Mouse (Mus musculus) stomach, embryonic 14.5 days (tissue): ENCODE measurements at regions not wholly inside any gene's neighbourhood (a gene's known extent, or its start where the extent isn't known, plus 50 kb on each side); places are given as distances from the start of the nearest gene placed in this dataset.
A peak's percentile ranks its signal among the peaks of the same experiment; 100 is the strongest.

ENCODE experiments used
- ATAC-seq: fragments of 200-750 bp; cut with Nextera tagmentation; 2 replicates; pipeline ENCODE4 v1.8.0; 2017; ENCODE audit warnings: low read depth, moderate TSS enrichment; ENCODE audit not compliant: insufficient number of reproducible peaks, insufficient read depth, low FRiP score
- H3K27ac ChIP-seq: fragments of 300-500 bp; sonication (generic); 2 replicates; pipeline ENCODE4 v1.5.1; 2014; ENCODE audit warnings: mild to moderate bottlenecking, low read length, moderate library complexity, mixed read lengths
- H3K27me3 ChIP-seq: fragments of 300-500 bp; sonication (generic); 2 replicates; pipeline ENCODE4 v1.6.1; 2014; ENCODE audit warnings: low read length, control low read depth, mixed read lengths; ENCODE audit not compliant: control insufficient read depth, insufficient read depth
- H3K36me3 ChIP-seq: fragments of 300-500 bp; sonication (generic); 2 replicates; pipeline ENCODE4 v1.6.1; 2014; ENCODE audit warnings: mild to moderate bottlenecking, control low read depth, low read length, moderate library complexity, mixed read lengths; ENCODE audit not compliant: control insufficient read depth, insufficient read depth
- H3K4me1 ChIP-seq: fragments of 300-500 bp; sonication (generic); 2 replicates; pipeline ENCODE4 v1.6.1; 2014; ENCODE audit warnings: low read length, control low read depth, mixed read lengths; ENCODE audit not compliant: control insufficient read depth, insufficient read depth
- H3K4me2 ChIP-seq: fragments of 300-500 bp; sonication (generic); replicated peaks from 2 replicates; pipeline ENCODE4 v1.6.1; 2014; ENCODE audit warnings: low read depth, low read length, control low read depth
- H3K4me3 ChIP-seq: fragments of 300-500 bp; sonication (generic); 2 replicates; pipeline ENCODE4 v1.5.1; 2014; ENCODE audit warnings: low read depth, low read length, control low read depth
- H3K9ac ChIP-seq: fragments of 300-500 bp; sonication (generic); replicated peaks from 2 replicates; pipeline ENCODE4 v1.6.1; 2014; ENCODE audit warnings: low read depth, mild to moderate bottlenecking, control low read depth, low read length, moderate library complexity, mixed read lengths
- H3K9me3 ChIP-seq: fragments of 300-500 bp; sonication (generic); 2 replicates; pipeline ENCODE4 v1.6.1; 2016; ENCODE audit warnings: low read depth, low read length, control low read depth; ENCODE audit not compliant: control insufficient read depth
- WGBS: fragments of 180-500 bp; shearing (Covaris S2); extraction: QIAGEN DNeasy Blood & Tissue Kit; methylation state at CpG from one replicate; pipeline ENCODE4 v1.1.7; 2014; 5-methylcytosine and 5-hydroxymethylcytosine counted together

DNA sequence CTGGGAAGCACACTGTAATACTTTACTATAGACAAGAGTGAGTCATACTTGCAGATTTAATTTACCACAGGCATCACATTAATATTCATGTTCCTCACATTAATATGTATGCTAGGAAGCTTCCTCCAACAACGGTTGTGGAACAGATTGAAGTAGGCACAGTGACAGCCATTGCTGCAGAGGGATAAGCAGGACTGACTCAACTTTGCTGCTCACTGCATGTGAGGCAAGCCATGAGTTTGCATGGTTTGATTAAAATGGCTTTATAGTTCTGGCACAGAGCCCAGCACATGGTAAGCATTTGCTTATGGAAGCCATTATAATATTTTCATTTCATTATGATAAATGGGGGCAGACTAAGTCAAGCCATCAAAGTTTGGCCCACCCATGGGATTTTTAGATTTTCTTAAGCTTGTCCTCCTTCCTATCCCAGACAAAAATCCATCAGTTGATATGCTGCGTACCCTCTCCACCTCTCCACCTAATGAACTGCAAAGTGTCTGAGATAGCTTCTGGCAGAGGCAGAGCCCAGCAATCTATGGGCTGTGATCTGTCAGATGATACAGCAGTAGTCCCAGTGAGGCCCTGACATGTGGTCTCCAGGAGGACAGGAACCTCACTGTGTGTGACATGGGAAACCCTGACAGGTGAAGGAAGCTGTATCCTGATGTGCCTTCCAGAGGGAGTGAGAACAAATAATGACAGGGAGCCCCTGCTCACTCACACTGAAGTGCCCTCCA lies 109.6 kb upstream of the Arrdc4 start:
- 44% methylated on average over 2 of the region's 2 CpGs for WGBS
- Histone ChIP-seq H3K27ac (no peak overlapping the region), H3K27me3 (no peaks in the 10 kb centered on the region), H3K9me3 (no peaks in the 10 kb centered on the region), H3K36me3 (no peaks in the 10 kb centered on the region), H3K4me3 (no peak overlapping the region), H3K9ac (no peak overlapping the region), H3K4me1 (no peaks in the 10 kb centered on the region), H3K4me2 (no peak overlapping the region)
- ATAC-seq = no peak

DNA sequence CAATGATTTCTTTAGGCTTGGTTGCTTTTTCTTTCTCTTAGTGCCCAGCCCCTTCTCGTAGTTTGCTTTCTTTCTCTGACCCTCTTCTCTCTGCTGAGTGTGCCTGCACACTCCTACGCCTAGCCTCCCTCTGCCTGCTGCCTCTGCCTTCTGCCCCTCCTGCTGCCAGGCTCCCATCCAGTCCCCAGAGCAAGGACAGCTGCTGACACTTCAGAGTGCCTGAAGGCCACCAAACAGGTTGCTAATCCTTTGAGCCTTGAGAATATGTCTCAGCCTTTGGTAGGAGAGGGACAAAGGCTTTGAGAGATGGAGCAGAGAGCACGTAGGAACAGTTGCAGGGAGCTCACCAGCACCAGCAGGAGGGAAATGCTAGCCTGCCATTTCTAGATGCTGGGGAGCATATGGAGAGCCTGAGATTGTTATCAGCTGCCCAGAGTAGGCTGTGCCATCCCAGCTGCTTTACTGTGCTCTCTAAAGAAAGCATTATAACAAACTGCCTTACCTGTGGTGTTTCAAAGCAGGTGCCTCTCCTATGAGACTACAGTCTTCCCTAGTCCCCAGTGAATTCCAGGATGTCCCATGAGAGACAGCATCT lies 103.0 kb upstream of the Arrdc4 start:
- no peak overlapping the region for H3K4me2 ChIP-seq
- H3K4me3 ChIP-seq = no peak overlapping the region
- no peaks in the 10 kb centered on the region for H3K4me1 ChIP-seq
- ATAC-seq = no peak
- H3K9ac ChIP-seq = no peak overlapping the region
- H3K36me3 ChIP-seq = no peaks in the 10 kb centered on the region
- no peaks in the 10 kb centered on the region for H3K9me3 ChIP-seq
- no peak overlapping the region for H3K27ac ChIP-seq
- H3K27me3 ChIP-seq = no peaks in the 10 kb centered on the region
- WGBS = 52% methylated on average over 3 of the region's 3 CpGs

DNA sequence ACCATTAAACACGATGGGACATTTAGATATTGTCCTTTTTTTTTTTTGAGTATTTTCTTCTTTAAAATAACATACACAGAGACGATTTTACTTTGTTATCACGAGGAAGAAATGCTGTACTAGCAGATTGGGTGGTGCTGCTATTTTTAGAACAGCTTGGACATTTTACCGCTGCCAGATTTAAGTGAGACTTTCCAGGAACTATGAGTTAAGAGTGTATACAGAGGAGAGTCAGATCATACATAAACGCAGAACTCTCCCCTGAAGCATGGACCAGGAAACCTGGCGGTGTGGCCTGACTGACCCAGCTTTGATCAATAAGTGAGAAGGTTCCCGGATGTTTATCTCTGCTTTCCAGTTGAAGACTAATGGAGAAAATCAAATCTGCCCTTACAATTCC lies 95.6 kb upstream of the Arrdc4 start:
- Histone ChIP-seq H3K4me3 (no peak overlapping the region), H3K36me3 (no peaks in the 10 kb centered on the region), H3K27me3 (no peaks in the 10 kb centered on the region), H3K9ac (no peak overlapping the region), H3K27ac (no peak overlapping the region), H3K9me3 (no peaks in the 10 kb centered on the region), H3K4me1 (no peaks in the 10 kb centered on the region), H3K4me2 (no peak overlapping the region)
- 20% methylated on average over 7 of the region's 7 CpGs for WGBS
- ATAC-seq = no peak; the same call in 1 of the 2 replicates

- H3K4me3 ChIP-seq = no peak overlapping the region
- 48% methylated on average over 4 of the region's 4 CpGs for WGBS
- ATAC-seq = no peak
Measured at GRCm38 (mm10) chr7:68843374-68843773, 94.3 kb upstream of the Arrdc4 start.

GRCm38 (mm10) chr7:68833977-68834791 lies 85.1 kb upstream of the Arrdc4 start:
- H3K27ac ChIP-seq = no peak overlapping the region
- H3K36me3 ChIP-seq = no peaks in the 10 kb centered on the region
- no peak overlapping the region for H3K9ac ChIP-seq
- 47% methylated on average over 10 of the region's 10 CpGs for WGBS
- H3K27me3 ChIP-seq = no peaks in the 10 kb centered on the region
- no peak for ATAC-seq
- H3K9me3 ChIP-seq = no peaks in the 10 kb centered on the region
- H3K4me1 ChIP-seq = no peaks in the 10 kb centered on the region
- no peak overlapping the region for H3K4me2 ChIP-seq
- H3K4me3 ChIP-seq = no peak overlapping the region

More at GRCm38 (mm10) chr7:68843374-68843773, 94.3 kb upstream of the Arrdc4 start:
- Histone ChIP-seq H3K9ac (no peak overlapping the region), H3K27me3 (no peaks in the 10 kb centered on the region), H3K27ac (no peak overlapping the region), H3K36me3 (no peaks in the 10 kb centered on the region), H3K4me1 (no peaks in the 10 kb centered on the region), H3K9me3 (no peaks in the 10 kb centered on the region), H3K4me2 (no peak overlapping the region)

DNA sequence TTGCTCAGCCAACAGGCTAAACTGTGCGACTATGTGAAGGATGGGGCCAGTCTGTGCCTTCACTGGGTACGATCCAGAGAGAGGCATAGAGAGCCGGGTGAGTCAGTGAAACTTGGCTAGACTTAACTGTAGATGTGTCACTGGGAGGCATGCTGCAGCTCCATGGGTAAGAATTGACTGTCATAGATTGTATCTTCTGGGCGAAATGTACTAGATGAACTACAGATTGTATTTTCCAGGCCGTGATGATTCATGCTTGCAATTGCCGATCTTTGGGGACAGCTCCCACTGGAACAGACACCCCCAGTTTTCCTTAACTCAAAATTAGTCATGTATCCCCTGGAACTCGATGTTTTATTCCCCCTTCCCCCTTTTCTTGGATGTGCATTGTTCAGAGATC lies 84.5 kb upstream of the Arrdc4 start:
- H3K27ac ChIP-seq = no peak overlapping the region
- no peaks in the 10 kb centered on the region for H3K9me3 ChIP-seq
- no peaks in the 10 kb centered on the region for H3K36me3 ChIP-seq
- no peak for ATAC-seq
- no peak overlapping the region for H3K4me3 ChIP-seq
- WGBS = 84% methylated on average over 7 of the region's 7 CpGs
- no peaks in the 10 kb centered on the region for H3K27me3 ChIP-seq
- H3K4me1 ChIP-seq = no peaks in the 10 kb centered on the region
- H3K9ac ChIP-seq = no peak overlapping the region
- H3K4me2 ChIP-seq = no peak overlapping the region

- Histone ChIP-seq H3K4me2 (no peak overlapping the region), H3K36me3 (no peaks in the 10 kb centered on the region), H3K27me3 (no peaks in the 10 kb centered on the region), H3K27ac (no peak overlapping the region), H3K4me1 (no peaks in the 10 kb centered on the region), H3K4me3 (no peak overlapping the region), H3K9ac (no peak overlapping the region), H3K9me3 (no peaks in the 10 kb centered on the region)
- 0 out of 2 replicates have a peak, but pooled peaks have one; percentile 37 for ATAC-seq
- WGBS = 17% methylated on average over 8 of the region's 8 CpGs
Measured at GRCm38 (mm10) chr7:68829861-68830260, 80.8 kb upstream of the Arrdc4 start.

DNA sequence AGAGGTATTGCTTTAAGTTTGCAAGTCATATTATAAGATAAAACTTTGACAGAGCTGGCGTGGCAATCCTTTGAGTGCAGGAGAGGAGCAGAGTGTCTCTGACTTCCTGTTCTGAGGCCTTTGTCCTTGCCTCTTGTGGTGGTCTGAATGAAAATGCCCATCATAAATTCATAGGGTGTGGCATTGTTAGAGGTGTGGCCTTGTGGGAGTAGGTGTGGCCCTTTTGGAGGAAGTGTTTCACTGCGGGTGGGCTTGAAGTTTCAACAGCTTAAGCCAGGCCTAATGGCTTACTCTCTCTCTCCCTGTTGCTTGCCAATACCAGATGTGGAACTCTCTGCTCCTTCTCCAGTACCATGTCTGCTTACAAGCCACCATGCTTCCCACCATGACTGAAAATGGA lies 75.4 kb upstream of the Arrdc4 start:
- ATAC-seq = no peak
- H3K27me3 ChIP-seq = no peaks in the 10 kb centered on the region
- H3K9me3 ChIP-seq = no peaks in the 10 kb centered on the region
- no peaks in the 10 kb centered on the region for H3K4me1 ChIP-seq
- H3K9ac ChIP-seq = no peak overlapping the region
- H3K4me2 ChIP-seq = no peak overlapping the region
- no peaks in the 10 kb centered on the region for H3K36me3 ChIP-seq
- no peak overlapping the region for H3K4me3 ChIP-seq
- 74% methylated on average over 2 of the region's 2 CpGs for WGBS
- no peak overlapping the region for H3K27ac ChIP-seq
